Mouse (Mus musculus) forebrain, embryonic 15.5 days (tissue): ENCODE data around the gene Cyp27b1. TPM values are rescaled to one million over a fixed set of nuclear protein-coding genes. Genes with fewer than 3 reads are reported as not detected.

Experiments
- ATAC-seq: fragments of 200-750 bp; cut with Nextera tagmentation; replicated peaks from 2 replicates; pipeline ENCODE4 v1.8.0; 2017; ENCODE audit warnings: mild to moderate bottlenecking, moderate TSS enrichment, moderate library complexity
- H3K27ac ChIP-seq: fragments of 300-500 bp; sonication (generic); replicated peaks from 2 replicates; pipeline ENCODE4 v1.5.1; 2015; ENCODE audit warnings: mild to moderate bottlenecking, inconsistent platforms
- H3K27me3 ChIP-seq: fragments of 300-500 bp; sonication (generic); 2 replicates; pipeline ENCODE4 v1.6.1; 2015; ENCODE audit warnings: inconsistent platforms
- H3K36me3 ChIP-seq: fragments of 300-500 bp; sonication (generic); 2 replicates; pipeline ENCODE4 v1.6.1; 2015; ENCODE audit warnings: mild to moderate bottlenecking, inconsistent platforms
- H3K4me1 ChIP-seq: fragments of 300-500 bp; sonication (generic); 2 replicates; pipeline ENCODE4 v1.6.1; 2015; ENCODE audit warnings: inconsistent platforms
- H3K4me2 ChIP-seq: fragments of 300-500 bp; sonication (generic); replicated peaks from 2 replicates; pipeline ENCODE4 v1.6.1; 2015; ENCODE audit warnings: mild to moderate bottlenecking, inconsistent platforms
- H3K4me3 ChIP-seq: fragments of 300-500 bp; sonication (generic); 2 replicates; pipeline ENCODE4 v1.5.1; 2015; ENCODE audit warnings: mild to moderate bottlenecking, inconsistent platforms
- H3K9ac ChIP-seq: fragments of 300-500 bp; sonication (generic); replicated peaks from 2 replicates; pipeline ENCODE4 v1.6.1; 2015; ENCODE audit warnings: mild to moderate bottlenecking, inconsistent platforms
- H3K9me3 ChIP-seq: fragments of 300-500 bp; sonication (generic); 2 replicates; pipeline ENCODE4 v1.6.1; 2016; ENCODE audit warnings: inconsistent platforms
- WGBS: fragments of 180-500 bp; shearing (Covaris S2); methylation state at CpG from one replicate; pipeline ENCODE4 v1.1.7; 2015; ENCODE audit warnings: mixed read lengths; 5-methylcytosine and 5-hydroxymethylcytosine counted together
- polyA plus RNA-seq: library from polyadenylated mRNA; unstranded; fragments of >200 nt; fragmentation: Nextera tagmentation; extraction: Ambion mirVana; gene quantifications from 2 replicates; pipeline ENCODE4 v1.2.1, GENCODE M21; 2015

Cyp27b1 gene
- polyA plus RNA-seq, 1 experiment from 2014 or later, result 0.15 TPM

DNA sequence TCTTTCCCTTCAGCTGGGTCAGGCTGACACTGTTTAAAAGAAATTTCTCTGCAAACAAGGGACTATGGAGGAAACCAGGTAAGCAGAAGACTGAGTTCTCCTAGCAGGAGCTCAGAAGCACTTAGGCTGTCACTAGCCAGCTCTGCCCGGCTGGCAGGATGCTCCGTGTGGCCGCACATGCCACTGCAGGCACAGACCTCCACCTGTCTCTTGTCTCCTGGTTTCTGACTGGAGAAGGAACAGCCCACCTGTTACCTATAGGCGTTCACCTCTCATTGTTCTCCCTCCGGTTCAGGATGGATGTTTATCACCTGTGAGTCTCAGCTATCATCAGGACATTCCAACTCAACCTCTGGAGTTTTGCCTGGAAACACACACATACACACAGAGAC lies 35.9 kb downstream of the Cyp27b1 start:
- peaks cover 21% of the 10 kb centered on the region; the same call in 1 of the 2 replicates for H3K36me3 ChIP-seq
- H3K4me2 ChIP-seq, result no peak overlapping the region
- no peak overlapping the region for H3K9ac ChIP-seq
- ATAC-seq, result no peak
- H3K27me3 ChIP-seq, result peaks cover 37% of the 10 kb centered on the region
- peaks cover 29% of the 10 kb centered on the region for H3K4me1 ChIP-seq
- WGBS, result 60% methylated on average over 5 of the region's 5 CpGs
- H3K4me3 ChIP-seq, result no peak overlapping the region
- H3K27ac ChIP-seq, result no peak overlapping the region
- no peaks in the 10 kb centered on the region for H3K9me3 ChIP-seq

DNA sequence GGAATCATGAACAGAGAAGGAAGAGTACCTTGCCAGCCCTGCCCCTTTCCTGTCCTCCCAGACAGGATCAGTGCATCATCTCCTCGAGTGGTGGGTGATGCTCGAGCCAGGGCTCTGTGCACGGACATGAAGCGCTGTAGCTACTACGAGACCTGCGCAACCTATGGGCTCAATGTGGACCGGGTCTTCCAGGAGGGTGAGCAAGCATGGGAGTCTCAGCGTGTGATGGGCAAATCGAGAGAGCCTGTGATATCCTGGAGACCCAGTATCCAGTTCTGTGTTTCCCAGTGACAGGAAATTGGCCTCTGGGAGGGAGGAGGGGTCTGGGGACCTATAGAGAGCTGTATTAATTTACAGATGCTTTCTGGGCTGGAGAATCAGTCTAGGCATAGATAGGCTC lies 37.0 kb downstream of the Cyp27b1 start:
- no peaks in the 10 kb centered on the region for H3K9me3 ChIP-seq
- no peak for ATAC-seq
- 83% methylated on average over 9 of the region's 9 CpGs for WGBS
- peaks cover 44% of the 10 kb centered on the region for H3K27me3 ChIP-seq
- no peak overlapping the region for H3K27ac ChIP-seq
- H3K4me2 ChIP-seq, result no peak overlapping the region
- H3K4me1 ChIP-seq, result peaks cover 26% of the 10 kb centered on the region
- H3K9ac ChIP-seq, result no peak overlapping the region
- H3K4me3 ChIP-seq, result no peak overlapping the region
- H3K36me3 ChIP-seq, result peaks cover 21% of the 10 kb centered on the region; the same call in 1 of the 2 replicates

DNA sequence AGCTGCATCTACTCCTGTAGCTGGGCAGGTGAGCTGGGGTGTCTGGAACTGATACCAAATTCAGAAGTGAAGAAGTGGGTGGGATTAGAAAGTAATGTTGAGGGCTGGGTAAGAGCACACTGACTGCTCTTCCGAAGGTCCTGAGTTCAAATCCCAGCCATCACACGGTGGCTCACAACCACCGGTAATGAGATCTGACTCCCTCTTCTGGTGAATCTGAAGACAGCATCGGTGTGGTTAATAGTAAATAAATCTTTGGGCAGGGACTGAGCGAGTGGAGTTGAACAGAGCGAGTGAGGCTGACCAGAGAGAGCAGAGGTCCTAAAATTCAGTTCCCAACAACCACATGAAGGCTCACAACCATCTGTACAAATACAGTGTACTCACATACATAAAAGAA lies 37.6 kb downstream of the Cyp27b1 start:
- Histone ChIP-seq H3K4me3 (no peak overlapping the region), H3K4me2 (no peak overlapping the region), H3K27me3 (peaks cover 44% of the 10 kb centered on the region), H3K9me3 (no peaks in the 10 kb centered on the region), H3K4me1 (peaks cover 26% of the 10 kb centered on the region), H3K9ac (no peak overlapping the region), H3K36me3 (peaks cover 21% of the 10 kb centered on the region; the same call in 1 of the 2 replicates), H3K27ac (no peak overlapping the region)
- ATAC-seq, result no peak
- WGBS, result 73% methylated on average over 6 of the region's 6 CpGs

DNA sequence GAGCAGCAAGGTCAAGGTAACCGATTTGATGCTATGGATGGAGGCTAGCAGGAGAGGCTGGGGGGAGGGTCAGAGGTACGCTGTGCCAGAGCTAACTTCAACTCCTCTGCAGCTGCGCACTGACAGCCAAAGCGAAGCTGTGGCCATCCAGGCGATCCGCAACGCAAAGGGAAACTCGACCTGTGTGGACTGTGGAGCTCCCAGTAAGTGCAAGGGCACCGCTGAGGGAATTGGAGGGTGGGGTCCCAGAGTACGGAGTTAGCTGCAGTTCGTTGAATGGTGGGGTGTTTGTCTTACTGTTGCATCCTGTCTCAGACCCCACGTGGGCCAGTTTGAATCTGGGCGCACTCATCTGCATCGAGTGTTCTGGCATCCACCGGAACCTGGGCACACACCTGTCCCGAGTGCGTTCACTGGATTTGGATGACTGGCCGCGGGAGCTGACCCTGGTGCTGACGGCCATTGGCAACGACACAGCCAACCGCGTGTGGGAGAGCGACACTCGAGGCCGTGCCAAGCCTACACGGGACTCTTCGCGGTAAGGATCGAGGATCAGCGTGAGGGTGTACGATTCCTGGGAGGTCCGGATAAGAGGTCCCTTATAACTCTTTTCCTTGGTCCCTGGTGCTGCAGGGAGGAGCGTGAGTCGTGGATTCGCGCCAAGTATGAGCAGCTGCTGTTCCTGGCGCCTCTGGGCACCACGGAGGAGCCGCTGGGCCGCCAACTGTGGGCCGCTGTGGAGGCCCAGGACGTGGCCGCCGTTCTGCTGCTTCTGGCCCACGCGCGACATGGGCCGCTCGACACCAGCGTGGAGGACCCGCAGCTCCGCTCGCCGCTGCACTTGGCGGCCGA lies 42.7 kb downstream of the Cyp27b1 start:
- H3K27ac ChIP-seq, result no peak overlapping the region
- peak; percentile 28; the same call in 1 of the 2 replicates for ATAC-seq
- H3K36me3 ChIP-seq, result peaks cover 15% of the 10 kb centered on the region
- H3K9me3 ChIP-seq, result no peaks in the 10 kb centered on the region
- peak overlapping the region; percentile 35 for H3K9ac ChIP-seq
- H3K27me3 ChIP-seq, result peaks cover 54% of the 10 kb centered on the region
- WGBS, result 8% methylated on average over 57 of the region's 57 CpGs
- peak overlapping the region; percentile 29 for H3K4me3 ChIP-seq
- H3K4me2 ChIP-seq, result peak overlapping the region; percentile 49
- H3K4me1 ChIP-seq, result peaks cover 31% of the 10 kb centered on the region

DNA sequence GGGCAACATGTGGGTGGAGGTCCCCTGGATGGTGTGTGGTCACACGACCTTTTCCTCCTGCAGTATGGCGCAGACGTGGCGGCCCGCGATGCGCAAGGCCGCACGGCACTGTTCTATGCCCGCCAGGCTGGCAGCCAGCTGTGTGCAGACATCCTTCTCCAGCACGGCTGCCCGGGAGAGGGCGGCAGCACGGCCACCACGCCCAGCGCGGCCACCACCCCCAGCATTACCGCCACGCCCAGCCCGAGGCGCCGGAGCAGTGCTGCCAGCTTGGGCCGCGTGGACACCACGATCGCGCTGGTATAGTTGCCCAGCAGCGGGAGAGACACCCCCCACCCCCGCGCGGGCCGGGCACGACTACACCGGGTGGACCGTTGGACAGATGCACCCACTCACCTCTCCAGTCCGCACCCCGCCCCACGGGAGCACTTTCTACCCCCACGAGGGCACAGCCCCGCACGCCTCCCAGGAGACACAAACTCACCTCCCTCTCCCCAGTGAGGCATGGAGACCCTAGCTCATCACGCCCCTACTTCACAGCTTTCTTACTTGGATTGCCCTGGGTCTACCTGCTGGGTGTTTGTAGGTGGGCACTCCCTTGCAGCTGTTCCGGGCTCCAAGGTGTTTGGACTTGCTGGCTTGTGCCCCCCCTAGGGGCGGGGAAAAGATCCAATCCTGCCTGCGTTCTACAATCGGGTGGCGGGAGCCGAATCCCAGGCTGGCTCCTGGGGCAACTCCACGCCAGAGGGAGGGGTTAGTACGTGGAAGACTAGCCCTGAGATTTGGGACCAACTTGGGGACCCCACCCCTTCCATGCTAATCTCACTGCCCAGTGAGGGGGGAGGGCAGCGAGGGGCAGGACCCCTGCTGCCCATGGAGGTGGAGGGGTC lies 43.7 kb downstream of the Cyp27b1 start:
- Histone ChIP-seq H3K4me1 (peaks cover 31% of the 10 kb centered on the region), H3K9ac (peak overlapping the region; percentile 35), H3K4me3 (peak overlapping the region; percentile 29), H3K27me3 (peaks cover 50% of the 10 kb centered on the region), H3K27ac (no peak overlapping the region), H3K9me3 (no peaks in the 10 kb centered on the region), H3K4me2 (peak overlapping the region; percentile 49), H3K36me3 (peaks cover 22% of the 10 kb centered on the region)
- WGBS, result 8% methylated on average over 51 of the region's 51 CpGs
- peak; percentile 44 for ATAC-seq

DNA sequence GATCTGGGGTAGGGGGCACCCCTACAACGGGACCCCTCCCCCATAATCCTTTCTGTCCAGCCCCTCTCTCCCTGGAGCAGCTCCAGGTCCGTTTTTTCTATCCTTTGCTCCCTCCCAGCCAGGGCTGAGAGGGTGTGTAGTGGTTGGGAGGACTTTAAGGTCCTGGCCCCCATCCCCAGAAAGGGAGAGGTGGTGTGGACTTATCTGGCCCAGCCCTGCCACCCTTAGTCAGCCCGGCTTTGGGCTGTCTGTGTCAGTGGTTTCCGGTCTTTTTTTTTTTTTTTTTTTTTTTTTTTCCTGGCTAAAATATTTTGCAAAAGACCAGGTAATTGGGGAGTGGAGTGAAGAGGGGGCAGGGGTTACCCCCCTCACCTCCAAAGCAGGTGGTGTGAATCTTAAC lies 44.7 kb downstream of the Cyp27b1 start:
- Histone ChIP-seq H3K36me3 (peaks cover 21% of the 10 kb centered on the region), H3K4me1 (peaks cover 31% of the 10 kb centered on the region), H3K27ac (no peak overlapping the region), H3K4me3 (no peak overlapping the region), H3K9ac (no peak overlapping the region), H3K4me2 (no peak overlapping the region), H3K27me3 (peaks cover 46% of the 10 kb centered on the region), H3K9me3 (no peaks in the 10 kb centered on the region)
- no peak for ATAC-seq
- WGBS, result 42% methylated on average over 4 of the region's 4 CpGs

DNA sequence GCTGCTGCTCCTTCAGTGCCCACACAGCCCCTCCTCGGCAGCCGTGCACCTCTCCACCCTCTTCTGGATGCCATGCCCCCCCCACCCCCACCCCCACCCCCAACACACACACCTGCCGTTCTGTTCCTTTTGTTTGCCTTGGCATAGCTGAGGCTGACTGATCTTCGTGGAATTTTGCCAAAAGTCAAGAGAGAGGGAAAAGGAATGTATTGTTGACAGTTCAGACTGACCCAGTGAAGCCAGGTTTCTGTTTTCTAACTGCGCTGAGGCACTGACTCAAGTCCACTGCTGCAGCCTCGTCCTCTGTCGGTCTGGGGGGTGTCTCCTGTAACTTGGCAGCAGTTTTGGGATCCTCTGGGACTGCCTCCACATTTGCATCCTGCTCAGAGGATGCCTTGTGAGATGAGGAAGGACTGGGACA lies 46.3 kb downstream of the Cyp27b1 start:
- peaks cover 31% of the 10 kb centered on the region for H3K4me1 ChIP-seq
- H3K9me3 ChIP-seq, result no peaks in the 10 kb centered on the region
- H3K27ac ChIP-seq, result no peak overlapping the region; the same call in 1 of the 2 replicates
- ATAC-seq, result no peak
- H3K27me3 ChIP-seq, result peaks cover 32% of the 10 kb centered on the region
- H3K36me3 ChIP-seq, result peaks cover 34% of the 10 kb centered on the region
- H3K4me2 ChIP-seq, result no peak overlapping the region
- WGBS, result 26% methylated on average over 7 of the region's 7 CpGs
- no peak overlapping the region for H3K4me3 ChIP-seq
- H3K9ac ChIP-seq, result no peak overlapping the region

DNA sequence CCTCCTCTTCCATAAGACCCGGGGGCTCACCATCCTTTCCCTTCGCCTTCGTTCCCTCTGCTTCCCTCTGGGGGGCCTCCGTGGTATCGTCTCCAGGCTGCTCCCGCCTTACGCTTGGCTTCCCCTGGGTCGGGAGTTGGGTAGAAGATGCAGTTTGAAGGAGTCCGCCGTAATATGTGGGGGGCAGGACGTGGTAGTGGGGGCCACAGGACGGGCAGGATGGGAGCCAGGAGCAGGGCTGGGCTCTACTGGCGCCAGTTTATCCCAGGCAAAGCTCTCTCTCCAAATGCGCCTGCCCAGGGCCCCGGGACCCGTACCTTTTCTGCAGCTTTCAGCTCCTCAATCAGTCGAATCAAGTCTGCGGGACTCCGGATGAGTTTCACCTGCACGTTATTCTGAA lies 50.5 kb downstream of the Cyp27b1 start:
- no peaks in the 10 kb centered on the region for H3K9me3 ChIP-seq
- WGBS, result 82% methylated on average over 20 of the region's 20 CpGs
- H3K27ac ChIP-seq, result no peak overlapping the region
- H3K9ac ChIP-seq, result no peak overlapping the region
- no peaks in the 10 kb centered on the region for H3K27me3 ChIP-seq
- H3K4me3 ChIP-seq, result no peak overlapping the region
- peaks cover 42% of the 10 kb centered on the region for H3K36me3 ChIP-seq
- ATAC-seq, result no peak
- H3K4me2 ChIP-seq, result no peak overlapping the region
- peaks cover 8% of the 10 kb centered on the region for H3K4me1 ChIP-seq

DNA sequence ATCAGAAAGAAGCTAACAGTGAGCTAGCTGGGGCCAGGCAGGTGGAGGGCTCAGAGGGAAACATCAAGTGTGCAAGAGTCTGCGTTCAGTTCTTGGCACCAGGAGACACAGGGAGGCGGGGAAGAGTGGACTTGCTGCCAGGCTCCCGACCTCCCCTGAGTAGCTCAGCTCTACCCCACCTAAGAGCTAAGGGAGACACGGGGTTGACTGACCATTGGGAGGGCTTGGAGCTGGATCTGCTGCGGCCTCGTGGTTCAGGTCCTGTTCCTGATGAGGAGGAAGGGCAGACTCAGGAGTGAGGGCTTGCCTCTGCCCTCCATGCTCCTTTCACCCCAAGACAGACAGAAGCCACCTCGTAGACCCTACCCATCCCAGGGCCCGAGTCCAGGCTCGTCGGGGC lies 51.1 kb downstream of the Cyp27b1 start:
- H3K36me3 ChIP-seq, result peaks cover 43% of the 10 kb centered on the region
- no peaks in the 10 kb centered on the region for H3K27me3 ChIP-seq
- H3K27ac ChIP-seq, result no peak overlapping the region
- peaks cover 4% of the 10 kb centered on the region for H3K4me1 ChIP-seq
- H3K9ac ChIP-seq, result no peak overlapping the region
- H3K9me3 ChIP-seq, result no peaks in the 10 kb centered on the region
- no peak overlapping the region for H3K4me3 ChIP-seq
- no peak for ATAC-seq
- WGBS, result 87% methylated on average over 10 of the region's 10 CpGs
- no peak overlapping the region for H3K4me2 ChIP-seq

DNA sequence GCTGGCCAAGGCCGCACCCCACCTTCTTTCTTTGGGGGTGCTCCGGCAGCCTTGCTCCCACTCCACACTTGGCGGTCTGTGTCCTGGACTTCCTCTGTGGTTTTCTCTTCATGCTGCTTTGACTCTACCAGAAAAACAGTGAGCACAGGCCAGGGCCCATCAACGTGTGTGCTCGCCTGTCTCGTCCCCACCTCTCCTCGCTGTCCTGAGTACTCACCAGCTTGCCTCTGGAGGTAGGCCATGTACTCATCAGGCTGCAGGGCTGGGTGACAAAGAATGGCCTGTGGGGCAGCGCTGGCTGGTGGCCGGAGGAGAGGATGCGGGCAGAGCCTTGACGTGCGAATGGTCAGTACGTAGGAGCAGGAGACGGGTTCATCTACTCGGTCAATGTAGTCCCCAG lies 51.8 kb downstream of the Cyp27b1 start:
- H3K4me3 ChIP-seq, result no peak overlapping the region
- ATAC-seq, result no peak
- no peak overlapping the region for H3K9ac ChIP-seq
- H3K9me3 ChIP-seq, result no peaks in the 10 kb centered on the region
- no peaks in the 10 kb centered on the region for H3K27me3 ChIP-seq
- H3K36me3 ChIP-seq, result peaks cover 46% of the 10 kb centered on the region
- no peak overlapping the region for H3K27ac ChIP-seq
- H3K4me1 ChIP-seq, result no peaks in the 10 kb centered on the region
- no peak overlapping the region for H3K4me2 ChIP-seq
- 92% methylated on average over 15 of the region's 15 CpGs for WGBS

DNA sequence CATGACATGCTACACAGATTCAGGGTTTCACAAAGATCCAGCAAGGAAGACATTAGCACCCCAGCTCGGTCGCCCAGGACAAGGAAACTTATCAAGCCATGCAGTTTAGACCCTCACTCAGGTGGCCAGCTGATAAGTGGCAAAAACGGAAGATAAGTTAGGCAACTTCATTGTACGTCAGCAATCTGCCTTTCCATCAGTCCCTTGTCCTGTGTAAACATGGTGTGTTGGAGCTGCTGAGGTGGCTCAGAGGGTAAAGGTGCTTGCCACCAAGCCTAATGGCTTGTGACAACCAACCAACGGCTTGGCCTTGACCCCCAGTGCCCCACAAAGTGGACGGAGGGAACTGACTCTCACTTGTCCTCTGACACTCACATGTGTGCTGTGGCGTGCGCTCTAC lies 52.4 kb downstream of the Cyp27b1 start:
- no peak overlapping the region for H3K4me2 ChIP-seq
- H3K4me3 ChIP-seq, result no peak overlapping the region
- no peaks in the 10 kb centered on the region for H3K4me1 ChIP-seq
- WGBS, result 90% methylated on average over 8 of the region's 8 CpGs
- H3K27me3 ChIP-seq, result no peaks in the 10 kb centered on the region
- peaks cover 48% of the 10 kb centered on the region for H3K36me3 ChIP-seq
- no peak overlapping the region for H3K9ac ChIP-seq
- H3K27ac ChIP-seq, result no peak overlapping the region
- ATAC-seq, result no peak
- H3K9me3 ChIP-seq, result no peaks in the 10 kb centered on the region

DNA sequence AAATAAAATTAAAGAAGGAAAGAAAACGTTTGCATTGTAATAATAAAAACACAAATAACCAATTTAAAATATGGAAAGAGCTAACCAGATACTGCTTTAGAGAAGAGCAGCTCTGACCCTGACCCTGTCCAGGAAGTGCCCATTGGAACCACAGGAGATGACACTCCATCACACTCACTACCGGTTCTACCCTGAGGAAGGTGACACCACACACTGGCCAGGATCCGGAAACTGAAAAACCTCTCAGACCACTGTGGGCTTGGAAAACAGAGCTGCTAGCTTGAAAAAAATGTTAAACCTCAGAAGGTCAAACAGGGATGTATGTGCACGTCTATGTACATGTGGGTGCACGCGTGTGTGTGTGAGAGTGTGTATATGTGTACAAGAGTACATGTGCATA lies 53.1 kb downstream of the Cyp27b1 start:
- no peaks in the 10 kb centered on the region for H3K27me3 ChIP-seq
- no peak overlapping the region for H3K4me3 ChIP-seq
- no peaks in the 10 kb centered on the region for H3K4me1 ChIP-seq
- no peak overlapping the region for H3K27ac ChIP-seq
- H3K9ac ChIP-seq, result no peak overlapping the region
- no peak for ATAC-seq
- 88% methylated on average over 6 of the region's 6 CpGs for WGBS
- H3K4me2 ChIP-seq, result no peak overlapping the region
- H3K9me3 ChIP-seq, result no peaks in the 10 kb centered on the region
- H3K36me3 ChIP-seq, result peaks cover 44% of the 10 kb centered on the region
